Comparison of ENCODE assay signal across 10 mouse cellular contexts in the genomic region with DNA sequence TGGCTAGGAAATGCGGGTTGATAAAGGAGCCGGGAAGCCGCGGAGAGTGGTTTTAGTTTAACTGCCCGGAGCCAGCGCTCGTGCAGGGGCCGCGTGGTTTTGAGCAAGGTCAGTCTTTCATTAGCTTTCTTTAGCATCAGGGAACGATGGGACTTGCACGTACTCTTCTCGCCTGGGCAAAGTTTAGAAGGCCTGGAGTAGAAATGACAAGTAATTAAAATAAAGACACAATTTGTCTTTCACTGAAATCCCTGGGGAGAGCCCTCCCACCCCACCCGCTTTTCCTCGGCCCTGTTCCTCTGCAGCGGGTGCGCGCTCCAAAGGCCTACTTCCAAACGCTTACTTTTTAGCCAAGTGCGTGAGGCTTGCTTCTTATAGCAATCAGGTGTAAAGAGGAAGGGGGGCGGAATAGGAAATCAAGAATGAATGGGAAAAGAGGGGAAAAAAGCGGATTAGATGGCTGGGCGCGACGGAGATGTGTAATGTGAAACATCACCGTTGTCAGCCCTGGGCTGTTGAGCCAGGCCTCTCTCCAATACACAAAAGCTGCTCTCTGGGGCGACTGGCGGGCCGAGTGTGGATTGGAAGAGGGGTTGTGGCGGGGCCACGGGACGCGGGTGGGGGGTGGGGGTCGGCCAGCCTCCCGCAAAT. TPM values are rescaled to one million over a fixed set of nuclear protein-coding genes. Genes with fewer than 3 reads are reported as not detected.
DNase-seq lines count a peak whose midpoint lies in the region; ATAC-seq and TF ChIP-seq lines count a peak whose summit lies in the region.
"Had no signal": no experiment of that assay in that cellular context is flagged by ENCODE, and none has a peak within 500 bp of the region (broad histone marks: within the 10 kb centered on the region; RNA-seq: fewer than 3 reads in every experiment).

No protein-coding gene starts in this region.

- H3K27ac ChIP-seq in gastrocnemius, adult 2 months, result peak overlapping the region; percentile 96
- H3K27ac ChIP-seq in embryonic facial prominence, embryonic 15.5 days (replicated peaks), result peak overlapping the region; percentile 4; the same call in 1 of the 2 replicates
- no peak overlapping the region for H3K27ac ChIP-seq in midbrain, embryonic 10.5 days (replicated peaks)

- H3K9ac ChIP-seq in embryonic facial prominence, embryonic 15.5 days, result no peak overlapping the region

- no peaks in the 10 kb centered on the region for H3K9me3 ChIP-seq in E14TG2a.4 (ENCODE audit: low read length)
- H3K9me3 ChIP-seq in embryonic facial prominence, embryonic 15.5 days (replicated peaks), result no peaks in the 10 kb centered on the region
- H3K9me3 ChIP-seq in midbrain, embryonic 10.5 days (replicated peaks), result no peaks in the 10 kb centered on the region

- no peak for TF ChIP-seq CTCF in gastrocnemius, adult 2 months (IDR thresholded peaks at IDR 0.05)
- TF ChIP-seq CTCF in E14TG2a.4 (conservative IDR thresholded peaks at IDR 0.05; ENCODE audit: low read length), result no peak

- WGBS in embryonic facial prominence, embryonic 15.5 days, result 13% methylated on average over 34 of the region's 34 CpGs
- under 1% methylated on average over 34 of the region's 34 CpGs for WGBS in midbrain, embryonic 10.5 days

- intact Hi-C loops in gastrocnemius, adult 2 months (cut with DNase I), result no loop called here
- intact Hi-C loops in gastrocnemius, postnatal 14 days (cut with DNase I; ENCODE audit: low total_unique reads), result no loop called here
- intact Hi-C loops in gastrocnemius, postnatal 36 days (cut with DNase I), result loop anchor here (10.0 kb wide), 1 partner anchor 1212 kb away; no protein-coding TSS in a partner anchor

- peak overlapping the region; percentile 76 for H3K4me3 ChIP-seq in gastrocnemius, adult 2 months
- H3K4me3 ChIP-seq in E14TG2a.4 (replicated peaks; ENCODE audit: low read length), result peak overlapping the region; percentile 82
- H3K4me3 ChIP-seq in embryonic facial prominence, embryonic 15.5 days (replicated peaks), result peak overlapping the region; percentile 60
- H3K4me3 ChIP-seq in midbrain, embryonic 10.5 days, result peak overlapping the region; percentile 66

- peaks cover 89% of the 10 kb centered on the region for H3K27me3 ChIP-seq in E14TG2a.4 (ENCODE audit: insufficient read depth, low read length)
- H3K27me3 ChIP-seq in embryonic facial prominence, embryonic 15.5 days, result peaks cover 79% of the 10 kb centered on the region
- H3K27me3 ChIP-seq in midbrain, embryonic 10.5 days (ENCODE audit: low read depth, poor library complexity, severe bottlenecking), result peaks cover 100% of the 10 kb centered on the region

- peak overlapping the region; percentile 42 for H3K4me2 ChIP-seq in embryonic facial prominence, embryonic 15.5 days (replicated peaks)

- H3K4me1 ChIP-seq in E14TG2a.4 (replicated peaks; ENCODE audit: low read depth, low read length), result peaks cover 70% of the 10 kb centered on the region
- H3K4me1 ChIP-seq in embryonic facial prominence, embryonic 15.5 days, result peaks cover 30% of the 10 kb centered on the region
- H3K4me1 ChIP-seq in midbrain, embryonic 10.5 days, result peaks cover 70% of the 10 kb centered on the region

- DNase-seq in gastrocnemius, adult 2 months, result no peak
- no peak for DNase-seq in gastrocnemius, postnatal 14 days
- peak; percentile 73 for DNase-seq in midbrain, embryonic 10.5 days (ENCODE audit: low spot score)
- no peak for DNase-seq in left cerebral cortex, adult 8-10 months (ENCODE audit: low spot score in 2 of 2)
- no peak for DNase-seq in urinary bladder, adult 18-20 months (ENCODE audit: low spot score in 2 of 2)
- no peak for DNase-seq in gastrocnemius, postnatal 36 days
- DNase-seq: spleen, adult 18-20 months had no signal

- H3K36me3 ChIP-seq in E14TG2a.4 (ENCODE audit: insufficient read depth, low read length), result no peaks in the 10 kb centered on the region
- no peaks in the 10 kb centered on the region for H3K36me3 ChIP-seq in embryonic facial prominence, embryonic 15.5 days
- no peaks in the 10 kb centered on the region for H3K36me3 ChIP-seq in midbrain, embryonic 10.5 days

- ATAC-seq in embryonic facial prominence, embryonic 15.5 days (ENCODE audit: insufficient number of reproducible peaks, low FRiP score, low TSS enrichment, low read depth), result no peak

RNA-seq across cellular contexts. Expression of a gene that starts 17.4 kb away (rescaled TPM):
- 1 to 10 TPM; 4.2 to 9.2 TPM for total RNA-seq in gastrocnemius, adult 2 months (2021)
- total RNA-seq in gastrocnemius, postnatal 14 days (2021), result 1 to 10 TPM; 9.0 to 9.2 TPM
- polyA plus RNA-seq in embryonic facial prominence, embryonic 15.5 days (2015; fragmentation: Nextera tagmentation; extraction: Ambion mirVana), result 82.5 and 88.3 TPM in 2 replicates
- polyA plus RNA-seq in midbrain, embryonic 10.5 days (2016; fragmentation: Nextera tagmentation; extraction: Ambion mirVana), result 27.8 and 47.0 TPM in 2 replicates
- total RNA-seq in left cerebral cortex, adult 8-10 months (2022), result not detected
- total RNA-seq in gastrocnemius, postnatal 36 days (2021), result 1 to 10 TPM; 2.5 to 6.4 TPM
- total RNA-seq: megakaryocyte, adult 5-6 weeks had no signal
